Mouse (Mus musculus) neural tube, embryonic 11.5 days (tissue): ENCODE results near the gene Npr1. TPM values are rescaled to one million over a fixed set of nuclear protein-coding genes. Genes with fewer than 3 reads are reported as not detected.

Source experiments
- ATAC-seq: fragments of 200-750 bp; cut with Nextera tagmentation; 2 replicates; pipeline ENCODE4 v1.8.0; 2017; ENCODE audit warnings: moderate number of reproducible peaks, mild to moderate bottlenecking, moderate TSS enrichment, moderate library complexity; ENCODE audit not compliant: insufficient read depth, low FRiP score, low TSS enrichment
- DNase-seq: peaks from one replicate; pipeline ENCODE4 v3.0.0-alpha.2; 2015; ENCODE audit warnings: low spot score
- H3K27ac ChIP-seq: fragments of 300-500 bp; sonication (generic); 2 replicates; pipeline ENCODE4 v1.5.1; 2014; ENCODE audit warnings: low read depth, mild to moderate bottlenecking, low read length
- H3K27me3 ChIP-seq: fragments of 300-500 bp; sonication (generic); 2 replicates; pipeline ENCODE4 v1.6.1; 2014; ENCODE audit warnings: mild to moderate bottlenecking, low read length, mixed read lengths; ENCODE audit not compliant: control insufficient read depth, insufficient read depth
- H3K36me3 ChIP-seq: fragments of 300-500 bp; sonication (generic); 2 replicates; pipeline ENCODE4 v1.6.1; 2014; ENCODE audit warnings: mild to moderate bottlenecking, low read length, moderate library complexity, mixed read lengths; ENCODE audit not compliant: control insufficient read depth, insufficient read depth
- H3K4me1 ChIP-seq: fragments of 300-500 bp; sonication (generic); 2 replicates; pipeline ENCODE4 v1.6.1; 2014; ENCODE audit warnings: low read length, mixed read lengths; ENCODE audit not compliant: control insufficient read depth, insufficient read depth
- H3K4me2 ChIP-seq: fragments of 300-500 bp; sonication (generic); 2 replicates; pipeline ENCODE4 v1.6.1; 2014; ENCODE audit warnings: low read depth, mild to moderate bottlenecking, moderate library complexity
- H3K4me3 ChIP-seq: fragments of 300-500 bp; sonication (generic); 2 replicates; pipeline ENCODE4 v1.5.1; 2014; ENCODE audit warnings: low read depth, low read length
- H3K9ac ChIP-seq: fragments of 300-500 bp; sonication (generic); 2 replicates; pipeline ENCODE4 v1.6.1; 2014; ENCODE audit warnings: mild to moderate bottlenecking, low read length
- H3K9me3 ChIP-seq: fragments of 300-500 bp; sonication (generic); 2 replicates; pipeline ENCODE4 v1.6.1; 2016; ENCODE audit warnings: low read length; ENCODE audit not compliant: control insufficient read depth
- WGBS: fragments of 180-500 bp; shearing (Covaris S2); extraction: QIAGEN DNeasy Blood & Tissue Kit; methylation state at CpG from one replicate; pipeline ENCODE4 v1.1.7; 2014; 5-methylcytosine and 5-hydroxymethylcytosine counted together
- polyA plus RNA-seq: library from polyadenylated mRNA; unstranded; fragments of >200 nt; fragmentation: Nextera tagmentation; extraction: Ambion mirVana; gene quantifications from 2 replicates; pipeline ENCODE4 v1.2.1, GENCODE M21; 2014

Gene Npr1
- polyA plus RNA-seq, 1 experiment from 2014 or later: 3.1 TPM

DNA sequence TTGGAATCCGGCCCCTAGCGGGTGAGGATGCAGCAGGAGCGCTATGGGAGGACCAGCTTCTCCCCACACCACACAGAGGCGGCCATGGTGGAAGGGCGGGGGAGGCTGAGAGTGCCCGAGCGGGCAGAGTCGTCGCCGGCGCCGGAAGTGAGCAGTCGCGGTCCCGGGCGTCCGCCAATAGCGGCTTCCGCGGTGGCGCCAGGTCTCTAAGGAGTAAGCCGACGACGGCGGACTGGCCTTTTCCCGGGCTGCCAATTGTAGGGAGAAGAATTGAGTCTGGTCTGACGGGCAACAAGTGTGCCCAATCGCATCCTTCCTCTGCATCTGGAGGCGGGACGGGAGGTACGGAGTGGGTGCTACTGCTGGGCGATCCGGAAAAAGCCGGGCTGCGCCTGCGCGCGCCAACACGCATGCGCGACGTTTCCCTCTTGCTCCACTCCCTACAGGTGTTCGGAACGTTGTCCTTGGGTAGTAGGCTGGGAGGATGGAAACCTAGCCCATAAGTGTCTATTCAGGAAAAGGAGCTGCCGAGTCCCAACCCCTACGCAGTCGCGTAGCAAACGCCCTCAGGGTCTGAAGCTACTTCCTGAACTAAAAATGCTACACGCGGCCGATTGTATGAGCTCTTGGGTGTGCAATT, 32.2 kb downstream of the Npr1 start, which contains the start of gene Ints3:
TSS of gene Ints3 (minus strand) at position 242 of the 640 bp plus-strand sequence.
- Histone ChIP-seq H3K36me3 (no peaks in the 10 kb centered on the region), H3K27me3 (no peaks in the 10 kb centered on the region), H3K9me3 (no peaks in the 10 kb centered on the region), H3K4me3 (peak within 1 kb of the TSS; percentile 85), H3K4me1 (peaks cover 10% of the 10 kb centered on the region), H3K9ac (peak within 1 kb of the TSS; percentile 91), H3K27ac (peak within 1 kb of the TSS; percentile 92), H3K4me2 (peak within 1 kb of the TSS; percentile 78)
- DNase-seq (peak; percentile 98), ATAC-seq (peak; percentile 98)
- under 1% methylated on average over 52 of the region's 52 CpGs for WGBS

DNA sequence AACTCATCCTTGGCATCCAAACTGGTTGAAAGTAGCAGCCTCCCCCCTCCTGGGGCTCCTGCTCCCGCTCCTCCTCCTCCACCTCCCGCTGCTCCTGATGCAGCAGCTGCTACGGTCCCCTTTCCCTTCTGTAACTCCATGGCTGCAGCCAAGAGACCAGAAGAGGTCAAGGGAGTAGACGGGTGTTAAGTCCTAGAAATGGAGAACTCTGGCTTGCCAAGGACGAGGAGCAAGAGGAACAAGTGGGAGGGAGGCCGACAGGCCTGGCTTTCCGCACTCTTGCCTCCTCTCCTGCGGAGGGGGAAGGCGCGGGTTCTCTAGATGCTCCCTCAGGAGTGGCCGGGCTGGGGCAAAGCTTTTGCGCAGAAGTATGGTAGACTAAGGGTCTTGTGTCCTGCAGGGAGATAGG, 32.9 kb downstream of the Npr1 start:
- under 1% methylated on average over 12 of the region's 12 CpGs for WGBS
- DNase-seq (peak; percentile 45), ATAC-seq (peak; percentile 42)
- Histone ChIP-seq H3K36me3 (no peaks in the 10 kb centered on the region), H3K27ac (peak overlapping the region; percentile 92), H3K9ac (peak overlapping the region; percentile 91), H3K27me3 (no peaks in the 10 kb centered on the region), H3K4me3 (peak overlapping the region; percentile 85), H3K4me1 (peaks cover 10% of the 10 kb centered on the region), H3K9me3 (no peaks in the 10 kb centered on the region), H3K4me2 (peak overlapping the region; percentile 78)

DNA sequence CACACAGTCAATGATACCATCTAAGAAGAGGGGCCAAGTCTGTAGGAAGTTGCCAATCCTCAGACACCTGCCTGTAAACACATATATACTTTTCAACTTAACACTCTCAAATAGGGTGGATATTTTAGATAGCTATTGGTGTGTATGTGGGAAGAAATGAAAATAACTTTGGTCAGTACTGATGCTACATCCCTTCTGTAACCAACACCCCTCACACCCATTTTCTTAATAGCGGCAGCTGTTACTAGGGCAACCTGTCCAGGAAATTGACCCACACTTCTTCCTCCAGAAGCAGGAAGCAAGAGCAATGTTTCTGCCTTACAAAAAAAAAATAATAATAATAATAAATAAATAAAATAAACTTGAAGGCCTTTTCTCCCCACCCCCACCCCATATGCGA, 33.3 kb downstream of the Npr1 start:
- ATAC-seq (no peak), DNase-seq (no peak)
- peak overlapping the region; percentile 78 for H3K4me2 ChIP-seq
- peaks cover 10% of the 10 kb centered on the region for H3K4me1 ChIP-seq
- H3K27me3 ChIP-seq: no peaks in the 10 kb centered on the region
- no peaks in the 10 kb centered on the region for H3K36me3 ChIP-seq
- WGBS: 18% methylated on average over 2 of the region's 2 CpGs
- no peaks in the 10 kb centered on the region for H3K9me3 ChIP-seq
- peak overlapping the region; percentile 92; the same call in 1 of the 2 replicates for H3K27ac ChIP-seq
- peak overlapping the region; percentile 91 for H3K9ac ChIP-seq
- peak overlapping the region; percentile 85 for H3K4me3 ChIP-seq

DNA sequence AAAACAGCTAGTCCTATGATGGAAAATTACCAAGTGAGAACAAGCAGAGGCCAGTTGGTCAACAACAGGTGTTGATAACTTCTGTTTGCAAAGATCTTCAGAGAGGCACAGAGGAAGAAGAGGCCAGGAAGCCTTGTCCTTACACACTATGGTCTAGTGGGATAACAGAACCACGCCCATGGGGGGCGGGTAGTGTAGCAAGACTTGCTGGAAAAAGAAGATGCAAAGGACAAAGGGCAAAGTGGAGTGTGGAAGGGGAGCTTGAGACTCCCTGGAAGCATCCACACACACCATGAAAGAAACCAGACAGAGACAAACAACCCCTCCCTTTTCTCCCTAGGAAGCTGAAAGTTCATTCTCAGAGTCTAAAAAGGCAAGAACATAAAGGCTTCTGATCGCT, 36.1 kb downstream of the Npr1 start:
- H3K27me3 ChIP-seq: no peaks in the 10 kb centered on the region
- no peak overlapping the region for H3K4me3 ChIP-seq
- H3K4me1 ChIP-seq: peaks cover 10% of the 10 kb centered on the region
- no peak overlapping the region for H3K27ac ChIP-seq
- H3K4me2 ChIP-seq: no peak overlapping the region
- WGBS: 92% methylated on average over 3 of the region's 3 CpGs
- DNase-seq: no peak
- no peaks in the 10 kb centered on the region for H3K9me3 ChIP-seq
- no peaks in the 10 kb centered on the region for H3K36me3 ChIP-seq
- no peak overlapping the region for H3K9ac ChIP-seq
- no peak for ATAC-seq

DNA sequence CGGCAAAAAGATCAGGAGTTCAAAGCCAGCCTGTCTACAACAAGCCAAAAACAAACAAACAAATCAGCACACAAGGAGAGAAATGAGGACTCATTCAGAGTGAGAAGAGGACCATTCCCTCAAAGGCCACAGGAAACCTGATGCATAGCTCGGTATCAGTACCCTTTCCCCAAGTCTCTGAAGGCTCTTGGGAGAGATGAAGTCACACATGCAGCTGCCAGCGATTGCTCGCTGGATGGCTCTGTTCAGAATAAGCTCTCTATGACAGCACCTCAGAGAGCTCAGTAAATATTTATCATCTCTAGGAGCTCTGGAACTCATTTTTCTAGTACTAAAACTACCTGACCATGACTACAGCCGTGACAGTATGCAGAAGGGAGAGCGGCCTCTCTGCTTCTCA, 37.5 kb downstream of the Npr1 start:
- H3K9me3 ChIP-seq: no peaks in the 10 kb centered on the region
- peaks cover 10% of the 10 kb centered on the region for H3K4me1 ChIP-seq
- H3K27me3 ChIP-seq: no peaks in the 10 kb centered on the region
- no peak overlapping the region for H3K4me2 ChIP-seq
- ATAC-seq (no peak), DNase-seq (no peak)
- no peak overlapping the region for H3K27ac ChIP-seq
- 89% methylated on average over 6 of the region's 6 CpGs for WGBS
- H3K36me3 ChIP-seq: peaks cover 2% of the 10 kb centered on the region; the same call in 1 of the 2 replicates
- no peak overlapping the region for H3K9ac ChIP-seq
- no peak overlapping the region for H3K4me3 ChIP-seq

DNA sequence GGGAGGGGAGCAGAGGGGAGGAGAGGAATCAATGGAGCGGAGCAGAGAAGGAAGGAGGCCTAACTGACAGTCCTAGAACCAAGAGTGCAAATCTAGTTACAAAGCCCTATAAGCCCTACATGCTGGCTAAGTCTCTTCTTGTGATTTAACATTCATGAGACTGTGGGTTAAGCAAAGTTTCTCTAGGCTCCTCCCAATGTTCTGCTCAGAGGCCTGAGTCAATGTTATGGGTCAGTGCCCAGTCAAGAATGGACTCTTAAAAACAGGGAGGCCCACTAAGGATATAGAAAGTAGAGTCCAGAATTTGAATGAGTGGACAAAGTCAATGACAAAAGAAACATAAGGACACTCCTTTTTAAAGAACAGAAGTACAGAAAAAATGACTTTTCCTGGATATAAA, 38.1 kb downstream of the Npr1 start:
- Histone ChIP-seq H3K36me3 (peaks cover 2% of the 10 kb centered on the region; the same call in 1 of the 2 replicates), H3K9ac (no peak overlapping the region), H3K4me1 (peaks cover 10% of the 10 kb centered on the region), H3K9me3 (no peaks in the 10 kb centered on the region), H3K4me3 (no peak overlapping the region), H3K4me2 (no peak overlapping the region), H3K27ac (no peak overlapping the region), H3K27me3 (no peaks in the 10 kb centered on the region)
- DNase-seq: no peak
- 71% methylated on average over 1 of the region's 1 CpGs for WGBS
- no peak for ATAC-seq

DNA sequence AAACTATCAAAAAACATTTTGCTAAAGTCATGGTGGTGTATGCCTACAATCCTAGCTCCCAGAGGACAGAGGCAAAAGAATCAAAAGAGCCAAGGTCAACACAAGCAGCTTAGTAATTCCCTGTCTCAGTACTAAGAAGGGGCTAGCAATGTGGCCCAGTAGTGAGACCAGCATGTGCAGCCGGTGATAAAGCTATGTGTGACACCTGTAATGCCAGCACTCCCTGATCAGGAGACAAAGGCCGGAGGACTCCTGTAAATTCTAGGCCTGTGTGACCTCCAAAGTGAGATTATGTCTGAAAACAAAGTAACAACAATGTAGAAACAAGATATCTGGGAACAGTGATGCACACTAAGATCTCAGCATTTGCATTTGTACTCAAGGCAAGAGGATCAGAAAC, 40.2 kb downstream of the Npr1 start:
- 83% methylated on average over 2 of the region's 2 CpGs for WGBS
- no peak for DNase-seq
- H3K27me3 ChIP-seq: no peaks in the 10 kb centered on the region
- no peaks in the 10 kb centered on the region for H3K4me1 ChIP-seq
- H3K27ac ChIP-seq: no peak overlapping the region
- no peak overlapping the region for H3K4me3 ChIP-seq
- H3K9me3 ChIP-seq: no peaks in the 10 kb centered on the region
- peaks cover 4% of the 10 kb centered on the region; the same call in 1 of the 2 replicates for H3K36me3 ChIP-seq
- H3K4me2 ChIP-seq: no peak overlapping the region
- ATAC-seq: no peak
- no peak overlapping the region for H3K9ac ChIP-seq

DNA sequence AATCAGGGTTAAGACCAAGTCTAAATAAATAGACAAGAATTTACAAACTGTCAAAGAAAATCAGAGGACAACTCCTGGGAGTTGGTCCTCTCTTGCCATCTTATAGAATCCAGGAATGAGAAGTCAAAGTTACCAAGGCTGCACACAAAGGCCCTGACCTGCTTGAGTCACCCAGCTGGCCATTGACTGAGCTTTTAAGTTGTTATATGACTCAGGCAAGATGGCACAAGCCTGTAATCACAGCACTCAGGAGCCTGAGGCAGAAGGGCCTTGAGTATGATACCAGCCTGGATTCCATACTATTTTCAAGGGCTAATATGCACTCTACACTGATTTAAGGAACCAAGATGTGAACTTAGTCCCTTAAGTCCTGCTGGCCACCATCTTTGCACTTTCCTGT, 42.1 kb downstream of the Npr1 start:
- H3K36me3 ChIP-seq: peaks cover 7% of the 10 kb centered on the region; the same call in 1 of the 2 replicates
- H3K4me1 ChIP-seq: no peaks in the 10 kb centered on the region
- H3K4me2 ChIP-seq: no peak overlapping the region
- H3K9me3 ChIP-seq: no peaks in the 10 kb centered on the region
- H3K27ac ChIP-seq: no peak overlapping the region
- no peak for ATAC-seq
- no peak overlapping the region for H3K9ac ChIP-seq
- H3K4me3 ChIP-seq: no peak overlapping the region
- no peaks in the 10 kb centered on the region for H3K27me3 ChIP-seq
- DNase-seq: no peak

DNA sequence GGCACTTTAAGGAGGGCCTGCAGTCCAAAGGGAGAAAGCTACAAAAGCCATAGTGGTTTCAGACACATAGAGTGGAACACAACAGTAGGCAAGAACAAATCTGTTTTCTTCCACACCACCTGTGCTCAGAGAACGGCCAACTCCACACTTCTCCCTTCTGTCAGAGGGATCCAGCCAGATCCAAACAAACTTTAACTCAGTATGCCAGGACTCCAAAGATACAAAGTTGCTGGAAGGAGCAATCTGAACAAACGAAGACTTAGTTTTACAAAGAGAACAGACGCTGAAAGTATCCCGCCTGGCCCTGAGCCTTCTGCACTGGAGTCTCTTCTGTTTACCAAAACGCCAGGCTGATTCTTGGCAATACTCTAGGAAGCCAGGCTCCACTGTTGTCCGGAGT, 45.0 kb downstream of the Npr1 start:
- Histone ChIP-seq H3K4me2 (no peak overlapping the region), H3K4me1 (no peaks in the 10 kb centered on the region), H3K9me3 (no peaks in the 10 kb centered on the region), H3K36me3 (peaks cover 12% of the 10 kb centered on the region), H3K9ac (no peak overlapping the region), H3K4me3 (no peak overlapping the region), H3K27ac (no peak overlapping the region), H3K27me3 (no peaks in the 10 kb centered on the region)
- 90% methylated on average over 6 of the region's 6 CpGs for WGBS
- no peak for ATAC-seq
- no peak for DNase-seq
